Mouse (Mus musculus) hindbrain, postnatal 0 days (tissue): ENCODE results near the gene Mapk8ip1. TPM values are rescaled to one million over a fixed set of nuclear protein-coding genes. Genes with fewer than 3 reads are reported as not detected.

ENCODE experiments used
- ATAC-seq: fragments of 200-750 bp; cut with Nextera tagmentation; 2 replicates; pipeline ENCODE4 v1.8.0; 2017; ENCODE audit warnings: mild to moderate bottlenecking, moderate TSS enrichment, moderate library complexity
- DNase-seq: peaks from one replicate; pipeline ENCODE4 v3.0.0-alpha.2; 2015; ENCODE audit warnings: low spot score
- H3K27ac ChIP-seq: fragments of 300-500 bp; sonication (generic); 2 replicates; pipeline ENCODE4 v1.5.1; 2014; ENCODE audit warnings: mild to moderate bottlenecking
- H3K27me3 ChIP-seq: fragments of 300-500 bp; sonication (generic); 2 replicates; pipeline ENCODE4 v1.6.1; 2014; ENCODE audit warnings: low read length, mixed read lengths; ENCODE audit not compliant: insufficient read depth
- H3K36me3 ChIP-seq: fragments of 300-500 bp; sonication (generic); 2 replicates; pipeline ENCODE4 v1.6.1; 2014; ENCODE audit warnings: low read length, mixed read lengths; ENCODE audit not compliant: insufficient read depth
- H3K4me1 ChIP-seq: fragments of 300-500 bp; sonication (generic); 2 replicates; pipeline ENCODE4 v1.6.1; 2014; ENCODE audit warnings: antibody characterized with exemption, low read length, mixed read lengths; ENCODE audit not compliant: insufficient read depth
- H3K4me2 ChIP-seq: fragments of 300-500 bp; sonication (generic); 2 replicates; pipeline ENCODE4 v1.6.1; 2014; ENCODE audit warnings: low read depth, mild to moderate bottlenecking, low read length, moderate library complexity, mixed read lengths
- H3K4me3 ChIP-seq: fragments of 300-500 bp; sonication (generic); 2 replicates; pipeline ENCODE4 v1.5.1; 2014; ENCODE audit warnings: low read length
- H3K9ac ChIP-seq: fragments of 300-500 bp; sonication (generic); replicated peaks from 2 replicates; pipeline ENCODE4 v1.6.1; 2014; ENCODE audit warnings: mild to moderate bottlenecking, low read length, moderate library complexity, mixed read lengths
- H3K9me3 ChIP-seq: fragments of 300-500 bp; sonication (generic); 2 replicates; pipeline ENCODE4 v1.6.1; 2016; ENCODE audit warnings: low read length, mixed read lengths
- CTCF ChIP-seq: IDR thresholded peaks from 2 replicates; pipeline ENCODE4 v1.5.1; 2016; ENCODE audit warnings: antibody characterized with exemption, control low read depth, low read depth
- WGBS: fragments of 180-500 bp; shearing (Covaris S2); extraction: QIAGEN DNeasy Blood & Tissue Kit; methylation state at CpG from one replicate; pipeline ENCODE4 v1.1.7; 2014; 5-methylcytosine and 5-hydroxymethylcytosine counted together
- polyA plus RNA-seq: library from polyadenylated mRNA; unstranded; fragments of >200 nt; fragmentation: Nextera tagmentation; extraction: Ambion mirVana; gene quantifications from 2 replicates; pipeline ENCODE4 v1.2.1, GENCODE M21; 2015
- total RNA-seq: library from RNA; depleted of rRNA; stranded (reverse); fragments of >200 nt; gene quantifications from 2 replicates; pipeline ENCODE4 v1.2.3, GENCODE M21; 2014

Mapk8ip1 gene
- total and polyA plus RNA-seq, 2 experiments from 2014 or later = 182 to 373 TPM

- no peak for DNase-seq
- Histone ChIP-seq H3K4me2 (peak overlapping the region; percentile 83), H3K27ac (no peak overlapping the region), H3K9ac (peak overlapping the region; percentile 80; the same call in 1 of the 2 replicates), H3K4me3 (no peak overlapping the region), H3K9me3 (no peaks in the 10 kb centered on the region), H3K4me1 (peaks cover 28% of the 10 kb centered on the region), H3K27me3 (no peaks in the 10 kb centered on the region), H3K36me3 (peaks cover 50% of the 10 kb centered on the region)
- ATAC-seq = no peak
- 92% methylated on average over 29 of the region's 30 CpGs for WGBS
- TF ChIP-seq CTCF = no peak
These were observed 14.1 kb downstream of the Mapk8ip1 start for GRCm38 (mm10) chr2:92386821-92387570.

GRCm38 (mm10) chr2:92385113-92386051 is 15.7 kb downstream of the Mapk8ip1 start:
- Histone ChIP-seq H3K4me2 (no peak overlapping the region), H3K9me3 (no peaks in the 10 kb centered on the region), H3K4me3 (no peak overlapping the region), H3K4me1 (peaks cover 18% of the 10 kb centered on the region), H3K27me3 (no peaks in the 10 kb centered on the region), H3K9ac (no peak overlapping the region), H3K36me3 (peaks cover 56% of the 10 kb centered on the region), H3K27ac (no peak overlapping the region)
- WGBS = 75% methylated on average over 22 of the region's 22 CpGs
- DNase-seq = no peak
- no peak for TF ChIP-seq CTCF
- ATAC-seq = no peak

- Histone ChIP-seq H3K27me3 (no peaks in the 10 kb centered on the region), H3K27ac (no peak overlapping the region), H3K4me1 (peaks cover 12% of the 10 kb centered on the region), H3K4me3 (no peak overlapping the region), H3K9ac (no peak overlapping the region), H3K9me3 (no peaks in the 10 kb centered on the region), H3K4me2 (no peak overlapping the region), H3K36me3 (peaks cover 64% of the 10 kb centered on the region)
- no peak for ATAC-seq
- 84% methylated on average over 4 of the region's 4 CpGs for WGBS
- TF ChIP-seq CTCF = no peak
- DNase-seq = no peak
These were observed 17.0 kb downstream of the Mapk8ip1 start for GRCm38 (mm10) chr2:92384101-92384500.

- Histone ChIP-seq H3K4me1 (peaks cover 4% of the 10 kb centered on the region; the same call in 1 of the 2 replicates), H3K27ac (no peak overlapping the region), H3K9me3 (no peaks in the 10 kb centered on the region), H3K4me2 (no peak overlapping the region), H3K36me3 (peaks cover 72% of the 10 kb centered on the region), H3K9ac (no peak overlapping the region), H3K27me3 (no peaks in the 10 kb centered on the region), H3K4me3 (no peak overlapping the region)
- no peak for TF ChIP-seq CTCF
- WGBS = 81% methylated on average over 4 of the region's 4 CpGs
- ATAC-seq = no peak
- no peak for DNase-seq
These were observed 18.3 kb downstream of the Mapk8ip1 start for GRCm38 (mm10) chr2:92382759-92383158.

GRCm38 (mm10) chr2:92381901-92382588 is 19.0 kb downstream of the Mapk8ip1 start, which contains the start of gene 1700029I15Rik:
Gene 1700029I15Rik (plus strand): TSS chr2:92382538.
- Histone ChIP-seq H3K27me3 (no peaks in the 10 kb centered on the region), H3K36me3 (peaks cover 69% of the 10 kb centered on the region), H3K4me1 (no peaks in the 10 kb centered on the region), H3K9ac (no peak within 1 kb of the TSS), H3K9me3 (no peaks in the 10 kb centered on the region), H3K4me3 (no peak within 1 kb of the TSS), H3K27ac (no peak within 1 kb of the TSS), H3K4me2 (no peak within 1 kb of the TSS)
- ATAC-seq (no peak), DNase-seq (no peak)
- TF ChIP-seq CTCF = no peak
- WGBS = 77% methylated on average over 5 of the region's 5 CpGs

GRCm38 (mm10) chr2:92381161-92381560 is 19.9 kb downstream of the Mapk8ip1 start:
- no peak for TF ChIP-seq CTCF
- WGBS = 79% methylated on average over 5 of the region's 5 CpGs
- H3K4me1 ChIP-seq = peaks cover 3% of the 10 kb centered on the region; the same call in 1 of the 2 replicates

More at GRCm38 (mm10) chr2:92381161-92381560, 19.9 kb downstream of the Mapk8ip1 start:
- ATAC-seq (no peak), DNase-seq (no peak)
- H3K27ac ChIP-seq = no peak overlapping the region
- H3K4me3 ChIP-seq = no peak overlapping the region
- no peak overlapping the region for H3K9ac ChIP-seq
- peaks cover 60% of the 10 kb centered on the region for H3K36me3 ChIP-seq
- H3K9me3 ChIP-seq = no peaks in the 10 kb centered on the region
- no peak overlapping the region for H3K4me2 ChIP-seq
- no peaks in the 10 kb centered on the region for H3K27me3 ChIP-seq
